Mouse (Mus musculus): ENCODE measurements around the gene Dnaja4. TPM values are rescaled to one million over a fixed set of nuclear protein-coding genes. Genes with fewer than 3 reads are reported as not detected.
A peak's percentile ranks its signal among the peaks of the same experiment; 100 is the strongest.

The Dnaja4 gene
- total RNA-seq, 2 experiments from 2014 or later = 44.9 to 48.0 TPM

- no peak overlapping the region for H3K27ac ChIP-seq
- TF ChIP-seq CTCF (conservative IDR thresholded peaks at IDR 0.05) = no peak
- H3K4me3 ChIP-seq = no peak overlapping the region
- no peak for DNase-seq (ENCODE audit: low spot score in 2 of 2)
Measured at GRCm38 (mm10) chr9:54743891-54744290, 45.2 kb downstream of the Dnaja4 start.

GRCm38 (mm10) chr9:54745740-54746370 lies 47.2 kb downstream of the Dnaja4 start:
- no peak for DNase-seq (ENCODE audit: low spot score in 2 of 2)
- H3K27ac ChIP-seq = no peak overlapping the region
- TF ChIP-seq CTCF (conservative IDR thresholded peaks at IDR 0.05) = no peak
- no peak overlapping the region for H3K4me3 ChIP-seq

GRCm38 (mm10) chr9:54750215-54750981 lies 51.7 kb downstream of the Dnaja4 start:
- Histone ChIP-seq H3K27ac (no peak overlapping the region), H3K4me3 (no peak overlapping the region)
- no peak for DNase-seq (ENCODE audit: low spot score in 2 of 2)
- no peak for TF ChIP-seq CTCF (conservative IDR thresholded peaks at IDR 0.05)

- DNase-seq (ENCODE audit: low spot score in 2 of 2) = no peak
- H3K27ac ChIP-seq = no peak overlapping the region
- H3K4me3 ChIP-seq = no peak overlapping the region
- TF ChIP-seq CTCF (conservative IDR thresholded peaks at IDR 0.05) = no peak
Measured at GRCm38 (mm10) chr9:54751684-54752083, 53.0 kb downstream of the Dnaja4 start.

GRCm38 (mm10) chr9:54752201-54752943 lies 53.7 kb downstream of the Dnaja4 start:
- no peak for DNase-seq (ENCODE audit: low spot score in 2 of 2)
- Histone ChIP-seq H3K4me3 (no peak overlapping the region), H3K27ac (no peak overlapping the region)
- no peak for TF ChIP-seq CTCF (conservative IDR thresholded peaks at IDR 0.05)

- no peak for DNase-seq (ENCODE audit: low spot score in 2 of 2)
- no peak overlapping the region for H3K27ac ChIP-seq
- TF ChIP-seq CTCF (conservative IDR thresholded peaks at IDR 0.05) = no peak
- H3K4me3 ChIP-seq = no peak overlapping the region
Measured at GRCm38 (mm10) chr9:54752944-54753295, 54.2 kb downstream of the Dnaja4 start.

- TF ChIP-seq CTCF (conservative IDR thresholded peaks at IDR 0.05) = no peak
- Histone ChIP-seq H3K4me3 (no peak overlapping the region), H3K27ac (no peak overlapping the region)
- DNase-seq (ENCODE audit: low spot score in 2 of 2) = no peak
Measured at GRCm38 (mm10) chr9:54759592-54759991, 60.9 kb downstream of the Dnaja4 start.

- Histone ChIP-seq H3K27ac (no peak overlapping the region), H3K4me3 (no peak overlapping the region)
- no peak for DNase-seq (ENCODE audit: low spot score in 2 of 2)
- TF ChIP-seq CTCF (conservative IDR thresholded peaks at IDR 0.05) = no peak
Measured at GRCm38 (mm10) chr9:54764091-54764490, 65.4 kb downstream of the Dnaja4 start.

- no peak for DNase-seq (ENCODE audit: low spot score in 2 of 2)
- TF ChIP-seq CTCF (conservative IDR thresholded peaks at IDR 0.05) = no peak
- H3K27ac ChIP-seq = no peak within 1 kb of the TSS
- H3K4me3 ChIP-seq = peak within 1 kb of the TSS; percentile 34; the same call in 1 of the 2 replicates
Measured at GRCm38 (mm10) chr9:54764561-54765217, 66.0 kb downstream of the Dnaja4 start, which contains the start of gene Crabp1. Gene Crabp1, plus strand, starts transcription at chr9:54764748.

GRCm38 (mm10) chr9:54765336-54766085 lies 66.8 kb downstream of the Dnaja4 start:
- no peak for TF ChIP-seq CTCF (conservative IDR thresholded peaks at IDR 0.05)
- H3K4me3 ChIP-seq = no peak overlapping the region; the same call in 1 of the 2 replicates
- DNase-seq (ENCODE audit: low spot score in 2 of 2) = no peak

More at GRCm38 (mm10) chr9:54765336-54766085, 66.8 kb downstream of the Dnaja4 start:
- no peak overlapping the region for H3K27ac ChIP-seq

Small RNA genes within 50 kb of the gene (microRNA-seq; reads per million reads assigned to microRNA genes)
- 0.64 to 1.1 reads per million in 2 experiments for gene Mir5710

Other genes with a start within 250 kb of the Dnaja4 start
- 100 to 1,000 TPM; 214 TPM for gene Dmxl2, start 197.2 kb upstream of the Dnaja4 start, total RNA-seq (2021)
- not detected for gene Sh2d7, start 159.9 kb upstream of the Dnaja4 start, total RNA-seq (2021)
- gene Cib2, start 138.7 kb upstream of the Dnaja4 start, total RNA-seq (2021) = 10 to 100 TPM; 18.7 to 19.6 TPM
- gene Idh3a, start 112.5 kb upstream of the Dnaja4 start, total RNA-seq (2021) = 100 to 1,000 TPM; 159 to 179 TPM
- 100 to 1,000 TPM; 106 to 111 TPM for gene Acsbg1, start 37.0 kb upstream of the Dnaja4 start, total RNA-seq (2021)
- 10 to 100 TPM; 60.2 to 63.6 TPM for gene Wdr61, start 35.6 kb downstream of the Dnaja4 start, total RNA-seq (2021)
- under 1 TPM in 1 of 2 experiments, not detected in 1; 0.93 TPM for gene Crabp1, start 65.9 kb downstream of the Dnaja4 start, total RNA-seq (2021)
- 10 to 100 TPM; 51.7 to 53.4 TPM for gene Ireb2, start 164.9 kb downstream of the Dnaja4 start, total RNA-seq (2021)
- 1 to 10 TPM; 3.0 to 3.1 TPM for gene Hykk, start 218.4 kb downstream of the Dnaja4 start, total RNA-seq (2021)